Mouse (Mus musculus): ENCODE results near the gene Slc4a1.

Slc4a1 gene

GRCm38 (mm10) chr11:102350981-102351523, 15.0 kb downstream of the Slc4a1 start:
- DNase-seq (ENCODE audit: low read depth, low spot score): no peak

DNA sequence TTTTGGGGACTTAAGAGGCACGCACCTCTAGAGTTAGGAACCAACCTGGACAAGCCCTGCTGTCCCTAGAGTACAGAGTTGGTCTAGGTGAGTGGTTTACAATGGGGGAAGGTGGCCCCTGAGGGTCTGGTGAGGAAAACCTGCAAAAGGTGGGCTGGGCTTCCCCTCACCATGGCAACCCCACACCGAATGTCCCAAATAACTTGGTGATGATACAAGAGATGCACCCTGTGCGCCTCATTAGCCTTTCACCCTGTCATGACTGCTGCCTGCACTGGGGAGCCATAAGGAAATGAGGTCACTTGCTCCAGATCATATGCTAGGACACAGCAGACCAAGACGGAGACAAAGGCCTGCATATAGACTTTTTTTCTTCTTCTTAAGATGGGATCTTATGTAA, 15.6 kb downstream of the Slc4a1 start:
- no peak for DNase-seq (ENCODE audit: low read depth, low spot score)

GRCm38 (mm10) chr11:102349189-102349954, 16.6 kb downstream of the Slc4a1 start:
- DNase-seq (ENCODE audit: low read depth, low spot score): no peak

- DNase-seq (ENCODE audit: low read depth, low spot score): no peak
These were observed 17.2 kb downstream of the Slc4a1 start for GRCm38 (mm10) chr11:102348771-102349170.

DNA sequence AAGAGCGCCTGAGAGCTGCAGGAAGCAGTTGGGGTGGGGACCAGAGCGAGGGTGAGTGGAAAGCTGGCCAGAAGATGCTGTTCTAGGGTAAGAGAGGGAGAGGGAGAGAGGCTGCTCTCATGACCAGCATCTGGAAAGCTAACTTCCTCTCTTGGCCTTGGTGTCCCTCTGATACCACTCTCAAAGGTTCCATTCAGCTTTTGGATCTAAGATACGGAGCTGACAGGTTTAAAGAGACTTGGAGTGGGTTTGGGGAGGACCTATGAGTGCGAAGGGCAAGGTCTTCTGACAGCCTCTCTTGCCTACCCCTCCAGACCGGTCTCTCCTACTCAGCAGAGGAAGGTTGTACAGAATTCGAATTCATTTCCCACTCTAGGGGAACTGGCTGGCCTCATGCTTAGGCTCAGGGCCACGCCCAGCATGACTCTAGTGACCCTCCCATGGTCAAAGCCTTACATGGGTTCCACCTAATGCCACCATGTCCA, 17.9 kb downstream of the Slc4a1 start:
- DNase-seq (ENCODE audit: low read depth, low spot score): no peak

GRCm38 (mm10) chr11:102347683-102348082, 18.3 kb downstream of the Slc4a1 start:
- DNase-seq (ENCODE audit: low read depth, low spot score): no peak

- DNase-seq (ENCODE audit: low read depth, low spot score): no peak
These were observed 19.1 kb downstream of the Slc4a1 start for GRCm38 (mm10) chr11:102346926-102347325.

DNA sequence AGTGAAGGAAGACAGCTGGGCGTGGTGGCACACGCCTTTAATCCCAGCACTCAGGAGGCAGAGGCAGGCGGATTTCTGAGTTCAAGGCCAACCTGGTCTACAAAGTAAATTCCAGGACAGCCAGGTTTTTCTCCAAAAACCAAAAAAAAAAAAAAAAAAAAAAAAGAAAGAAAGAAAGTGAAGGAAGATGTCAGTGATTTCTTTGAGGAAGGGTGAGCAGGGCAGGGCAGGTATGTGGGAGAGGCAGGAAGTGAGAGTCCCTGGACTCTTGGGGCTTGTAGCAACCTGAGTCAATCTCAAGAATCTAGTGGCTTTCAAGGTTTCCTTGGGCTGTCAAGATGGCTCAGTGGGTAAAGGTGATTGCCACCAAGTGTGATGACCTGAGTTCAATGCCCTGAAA, 21.5 kb downstream of the Slc4a1 start:
- DNase-seq (ENCODE audit: low read depth, low spot score): no peak

- DNase-seq (ENCODE audit: low read depth, low spot score): no peak
These were observed 23.3 kb downstream of the Slc4a1 start for GRCm38 (mm10) chr11:102342742-102343141.

DNA sequence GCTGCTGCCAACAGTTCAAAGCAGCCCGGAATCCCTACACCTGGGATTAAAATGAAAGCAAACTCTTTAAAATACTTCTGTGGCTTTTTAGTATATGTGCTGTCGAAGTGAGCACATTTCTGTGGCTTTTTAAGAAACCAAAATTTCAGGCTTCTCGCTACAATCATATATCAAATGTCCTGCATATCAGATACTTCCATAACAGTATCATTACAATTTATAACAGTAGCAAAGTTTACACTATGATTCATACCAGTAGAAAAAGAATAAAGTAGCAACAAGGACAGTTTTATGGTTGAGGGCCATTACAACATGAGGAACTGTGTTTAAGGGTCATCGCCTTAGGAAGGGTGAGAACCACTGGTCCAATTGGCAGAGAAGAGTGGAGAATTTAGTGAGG, 24.9 kb downstream of the Slc4a1 start:
- no peak for DNase-seq (ENCODE audit: low read depth, low spot score)

DNA sequence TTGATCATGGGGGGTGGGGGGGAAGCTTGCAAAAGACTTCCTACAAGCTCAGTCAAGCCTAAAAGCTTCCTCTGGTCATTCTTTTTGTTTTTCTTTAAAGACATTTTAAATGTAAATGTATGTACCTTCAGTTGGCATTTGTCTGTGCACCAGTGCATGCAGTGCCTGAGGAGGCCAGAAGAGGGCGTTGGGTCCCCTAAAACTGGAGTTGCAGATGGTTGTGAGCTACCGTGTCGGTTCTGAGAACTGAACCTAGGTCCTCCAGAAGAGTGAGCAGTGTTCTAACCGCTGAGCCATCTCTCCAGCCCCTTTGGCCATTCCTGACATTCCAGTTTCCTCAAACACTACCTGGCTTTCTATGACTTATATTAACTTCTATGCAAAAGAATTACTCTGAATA, 26.4 kb downstream of the Slc4a1 start:
- DNase-seq (ENCODE audit: low read depth, low spot score): no peak

- no peak for DNase-seq (ENCODE audit: low read depth, low spot score)
These were observed 26.8 kb downstream of the Slc4a1 start for GRCm38 (mm10) chr11:102339195-102339594.

GRCm38 (mm10) chr11:102338561-102338960, 27.4 kb downstream of the Slc4a1 start:
- peak; percentile 24 for DNase-seq (ENCODE audit: low read depth, low spot score)

DNA sequence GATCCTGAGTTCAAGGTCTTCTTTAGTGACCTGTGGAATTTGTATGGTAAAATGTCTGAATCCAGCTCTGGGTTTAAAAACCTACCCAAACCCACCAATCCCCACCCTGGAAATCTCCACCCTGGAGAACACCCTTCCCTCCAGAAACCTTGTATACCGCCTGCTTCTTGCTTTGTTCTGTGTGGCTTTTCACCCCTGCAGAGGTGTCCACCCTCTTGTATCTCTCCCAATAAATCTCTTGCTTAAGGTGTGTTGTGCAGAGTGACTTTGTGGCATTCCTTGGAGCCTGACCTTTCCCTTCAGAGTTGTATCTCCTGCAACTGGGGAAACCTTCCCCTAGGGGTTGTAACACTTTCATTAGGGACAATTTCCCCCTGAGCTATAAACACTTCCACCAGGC, 28.1 kb downstream of the Slc4a1 start:
- no peak for DNase-seq (ENCODE audit: low read depth, low spot score)

DNA sequence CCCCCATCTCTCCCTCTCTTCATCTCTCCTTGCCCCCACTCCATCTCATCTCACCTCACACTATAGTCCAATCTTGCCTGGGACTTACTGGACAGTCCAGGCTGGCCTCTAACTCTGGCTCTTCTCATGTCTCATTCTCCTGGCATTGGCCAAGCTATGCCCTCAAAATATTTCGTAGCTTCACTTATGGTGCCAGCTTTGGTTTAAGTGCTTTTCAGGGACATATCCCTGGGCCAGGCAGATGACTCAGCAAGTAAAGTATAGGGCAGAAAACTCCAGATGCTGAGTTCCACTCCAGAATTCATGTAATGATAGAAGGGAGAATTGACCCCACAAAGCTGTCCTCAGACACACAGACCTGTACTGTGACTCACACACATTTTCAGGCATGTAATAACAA, 29.8 kb downstream of the Slc4a1 start:
- no peak for DNase-seq (ENCODE audit: low read depth, low spot score)

- DNase-seq (ENCODE audit: low read depth, low spot score): no peak
These were observed 30.9 kb downstream of the Slc4a1 start for GRCm38 (mm10) chr11:102334973-102335700.

DNA sequence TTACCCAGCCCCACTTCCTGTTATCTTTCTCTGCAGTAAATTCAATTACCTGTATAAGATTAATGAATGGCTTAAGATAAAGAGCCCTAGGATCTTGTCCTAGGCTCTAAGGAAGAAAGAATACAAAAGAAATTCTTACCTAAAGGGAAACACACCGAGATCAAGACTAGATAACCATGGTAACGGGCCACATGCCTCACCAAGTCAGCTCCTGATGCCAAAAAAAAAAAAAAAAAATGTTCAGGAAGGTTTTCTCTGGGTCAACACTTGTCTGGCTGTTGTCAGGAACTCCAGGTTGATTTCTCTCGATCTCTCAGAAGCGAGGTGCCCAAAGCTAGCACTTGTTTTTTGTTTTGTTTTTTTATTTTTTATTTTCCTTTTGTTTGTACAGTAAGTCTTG, 32.0 kb downstream of the Slc4a1 start:
- DNase-seq (ENCODE audit: low read depth, low spot score): no peak

DNA sequence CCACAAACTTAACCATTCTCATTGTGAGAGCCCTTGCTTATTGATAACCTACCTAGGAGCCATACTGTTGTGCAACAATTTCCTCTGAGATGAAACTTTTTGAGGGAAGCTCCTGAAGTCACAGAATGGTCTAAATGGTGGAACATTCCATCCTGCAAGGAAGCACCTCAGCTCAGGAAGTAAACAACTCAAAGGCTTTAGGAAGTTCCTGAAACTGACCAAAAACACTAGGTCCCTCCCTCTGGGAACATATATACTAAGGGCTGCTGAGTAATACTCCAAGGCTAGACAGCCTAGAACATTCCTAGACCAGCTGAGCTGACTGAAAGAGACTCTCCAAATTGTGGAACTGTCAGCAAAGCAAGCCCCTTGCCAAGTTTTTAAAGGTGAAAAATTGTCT, 32.9 kb downstream of the Slc4a1 start:
- DNase-seq (ENCODE audit: low read depth, low spot score): no peak

DNA sequence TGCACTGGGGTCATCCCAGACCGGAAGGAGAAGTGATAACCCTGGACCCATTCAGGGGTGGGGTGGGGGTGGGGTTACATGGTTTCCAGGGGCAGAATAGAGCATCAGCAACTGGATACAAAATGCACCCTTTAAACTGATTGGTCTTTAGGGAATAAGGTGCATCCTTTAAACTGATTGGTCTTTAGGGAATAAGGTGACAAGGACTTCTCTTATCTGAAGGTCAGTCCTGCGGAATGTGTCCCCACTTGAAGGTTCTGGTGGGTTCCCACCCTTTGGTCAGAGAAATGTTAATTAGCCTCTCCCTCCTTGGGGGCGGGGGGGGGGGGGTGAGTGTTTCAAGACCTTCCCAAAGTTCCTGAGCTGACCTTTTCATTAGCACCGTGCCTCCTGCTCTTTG, 34.2 kb downstream of the Slc4a1 start:
- no peak for DNase-seq (ENCODE audit: low read depth, low spot score)

DNA sequence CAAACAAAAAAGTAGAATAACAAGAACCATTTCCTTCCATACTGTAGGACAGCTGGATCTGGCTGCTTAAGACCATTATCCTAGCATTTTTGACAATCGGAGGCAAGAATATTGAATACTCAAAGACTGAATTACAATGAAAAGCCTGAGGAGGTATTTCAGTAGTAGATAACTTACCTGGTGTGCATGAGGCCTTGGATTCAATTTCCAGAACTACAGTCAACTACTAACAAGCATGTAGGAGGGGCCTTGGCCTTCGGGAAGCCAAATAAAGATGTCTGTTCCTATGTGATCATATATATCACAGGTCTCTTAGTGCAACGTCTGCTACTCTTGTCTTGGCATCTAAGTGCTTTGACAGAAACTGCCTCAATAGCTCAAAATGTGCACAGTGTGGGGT, 36.0 kb downstream of the Slc4a1 start:
- DNase-seq (ENCODE audit: low read depth, low spot score): no peak

GRCm38 (mm10) chr11:102329518-102329917, 36.5 kb downstream of the Slc4a1 start:
- no peak for DNase-seq (ENCODE audit: low read depth, low spot score)

- no peak for DNase-seq (ENCODE audit: low read depth, low spot score)
These were observed 38.2 kb downstream of the Slc4a1 start for GRCm38 (mm10) chr11:102327839-102328238.

GRCm38 (mm10) chr11:102327250-102327649, 38.8 kb downstream of the Slc4a1 start:
- no peak for DNase-seq (ENCODE audit: low read depth, low spot score)

All from CD4-positive helper T cell, adult 2 months (primary cell).